Mouse (Mus musculus): ENCODE measurements around the gene 5330417C22Rik. TPM values are rescaled to one million over a fixed set of nuclear protein-coding genes. Genes with fewer than 3 reads are reported as not detected.

Gene 5330417C22Rik
- total RNA-seq, 2 experiments from 2014 or later, result 24.8 to 28.8 TPM

DNA sequence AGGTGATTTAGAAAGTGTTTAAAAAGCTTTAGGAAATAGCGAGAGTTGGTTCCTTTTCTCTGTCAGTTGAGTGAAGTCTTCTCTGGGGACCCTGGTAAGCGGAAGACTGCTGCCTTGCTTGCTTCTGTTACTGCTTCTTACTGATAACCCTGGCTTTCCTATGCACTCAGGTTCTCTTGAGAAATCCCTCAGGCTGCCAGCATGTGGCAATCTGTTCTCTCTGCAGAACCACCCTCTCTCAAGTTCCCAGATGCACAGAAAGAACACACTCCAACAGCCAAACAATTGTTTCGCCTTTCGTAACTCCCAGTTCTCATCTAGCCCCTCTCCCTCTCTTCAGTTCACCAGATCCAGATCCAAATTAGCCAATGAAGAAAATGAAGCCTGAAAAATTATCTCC is 21.6 kb upstream of the 5330417C22Rik start:
- no peak for TF ChIP-seq CTCF (conservative IDR thresholded peaks at IDR 0.05)
- Histone ChIP-seq H3K4me3 (no peak overlapping the region), H3K27ac (peak overlapping the region; percentile 68)
- peak in 1 of 2 experiments; percentile 35 for DNase-seq (ENCODE audit: low spot score in 2 of 2)

DNA sequence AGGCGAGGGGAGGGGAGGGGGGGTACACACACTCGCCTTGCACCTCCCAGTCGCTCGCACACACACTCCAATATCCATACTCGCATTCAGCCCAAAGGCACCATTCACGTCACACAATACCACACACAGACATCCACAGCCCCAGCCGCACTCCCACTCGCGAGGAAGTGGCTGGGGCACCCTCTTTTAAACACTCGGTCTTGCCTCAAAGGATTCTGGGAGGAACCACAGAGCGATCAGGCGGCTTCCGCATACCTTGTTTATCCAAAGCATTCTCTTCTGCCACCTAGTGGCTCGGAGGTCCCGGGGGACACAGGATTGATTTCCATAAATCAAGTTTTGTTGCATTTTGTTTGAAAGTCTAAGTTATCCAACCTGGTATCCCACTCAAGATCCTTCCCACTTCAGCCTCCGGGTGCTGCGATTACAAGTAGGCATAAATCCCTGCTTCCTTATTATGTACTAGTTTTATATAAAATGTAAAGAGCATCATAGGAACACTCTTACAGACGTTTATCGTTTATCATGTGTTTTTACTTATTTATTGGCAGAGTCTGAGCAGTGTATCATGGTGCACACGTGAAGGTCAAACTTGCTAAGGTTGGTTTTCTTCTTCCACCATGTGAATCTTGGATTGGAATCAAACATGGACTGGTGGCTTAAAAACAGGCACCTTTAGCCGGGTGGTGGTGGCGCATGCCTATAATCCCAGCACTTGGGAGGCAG is 18.4 kb upstream of the 5330417C22Rik start:
- peak overlapping the region; percentile 80 for H3K4me3 ChIP-seq

DNA sequence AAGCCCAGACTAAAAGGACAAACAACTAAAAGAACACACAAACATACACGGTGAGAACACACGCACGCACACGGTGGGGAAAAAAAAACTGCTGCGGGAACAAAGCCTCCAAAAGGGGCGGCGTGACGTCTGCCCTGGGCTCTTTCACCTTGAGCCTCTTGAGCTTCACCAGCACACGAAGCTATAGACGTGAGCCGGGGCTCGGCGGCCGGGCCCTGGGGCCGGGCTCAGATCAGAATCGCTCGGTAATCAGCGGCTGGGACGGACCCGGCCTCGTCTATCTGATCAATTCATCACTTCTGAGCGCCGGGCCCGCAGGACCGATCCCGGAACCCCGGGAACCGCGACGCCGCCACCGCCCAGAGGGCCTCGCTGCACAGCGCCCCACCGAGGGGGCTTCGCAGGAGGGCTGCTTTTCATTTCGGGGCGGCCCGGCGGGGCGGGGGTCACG is 17.8 kb upstream of the 5330417C22Rik start:
- peak overlapping the region; percentile 99 for H3K27ac ChIP-seq
- H3K4me3 ChIP-seq, result peak overlapping the region; percentile 80
- peak in 1 of 2 experiments; percentile 10 for DNase-seq (ENCODE audit: low spot score in 2 of 2)
- no peak for TF ChIP-seq CTCF (conservative IDR thresholded peaks at IDR 0.05)

More for the DNA sequence above, 18.4 kb upstream of the 5330417C22Rik start:
- H3K27ac ChIP-seq, result peak overlapping the region; percentile 99
- DNase-seq (ENCODE audit: low spot score in 2 of 2), result peak; percentile 94 to 95
- peak; percentile 94 for TF ChIP-seq CTCF (conservative IDR thresholded peaks at IDR 0.05)

DNA sequence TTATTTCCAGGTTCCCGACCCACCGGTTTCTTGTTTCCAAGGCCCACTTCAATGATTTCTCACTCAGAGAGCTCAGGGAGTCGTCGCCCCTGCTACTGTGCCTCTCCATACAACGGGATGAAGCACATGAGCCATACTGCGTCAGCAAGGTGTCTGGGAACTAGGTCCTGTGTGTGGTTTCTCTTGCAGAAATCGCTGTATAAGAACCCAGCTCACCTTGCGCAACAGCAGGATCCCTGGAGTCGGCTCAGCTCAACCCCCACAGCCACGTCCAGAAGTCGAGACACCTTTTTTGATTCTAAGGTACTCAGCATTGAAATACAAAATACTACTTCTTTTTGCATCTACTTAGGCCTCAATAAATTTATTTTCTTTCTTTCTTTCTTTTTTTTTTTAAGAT is 6.0 kb upstream of the 5330417C22Rik start:
- H3K27ac ChIP-seq, result no peak overlapping the region
- H3K4me3 ChIP-seq, result no peak overlapping the region
- no peak for TF ChIP-seq CTCF (conservative IDR thresholded peaks at IDR 0.05)
- DNase-seq (ENCODE audit: low spot score in 2 of 2), result no peak

DNA sequence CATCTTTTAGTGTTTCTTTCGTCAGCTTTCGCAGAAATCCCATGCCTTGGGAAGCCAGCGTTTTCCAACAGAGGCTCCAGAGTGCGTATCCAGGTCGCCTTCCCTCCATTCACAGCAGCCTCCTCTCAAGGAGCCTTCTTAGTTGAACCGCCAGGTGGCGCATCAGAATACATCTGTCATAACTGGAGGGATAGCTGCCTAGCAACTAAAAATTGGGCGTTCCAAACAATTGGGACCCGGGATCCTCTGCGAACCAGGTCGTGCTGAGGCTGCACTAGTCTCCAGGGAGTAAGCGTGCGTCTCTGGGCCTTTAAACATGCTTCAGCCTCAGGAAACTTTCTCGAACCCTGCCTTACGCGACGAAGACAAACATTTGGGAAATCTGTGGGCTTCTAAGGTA is 967 bp upstream of the 5330417C22Rik start:
- peak overlapping the region; percentile 97 for H3K27ac ChIP-seq
- peak; percentile 91 to 92 for DNase-seq (ENCODE audit: low spot score in 2 of 2)
- TF ChIP-seq CTCF (conservative IDR thresholded peaks at IDR 0.05), result peak; percentile 91

DNA sequence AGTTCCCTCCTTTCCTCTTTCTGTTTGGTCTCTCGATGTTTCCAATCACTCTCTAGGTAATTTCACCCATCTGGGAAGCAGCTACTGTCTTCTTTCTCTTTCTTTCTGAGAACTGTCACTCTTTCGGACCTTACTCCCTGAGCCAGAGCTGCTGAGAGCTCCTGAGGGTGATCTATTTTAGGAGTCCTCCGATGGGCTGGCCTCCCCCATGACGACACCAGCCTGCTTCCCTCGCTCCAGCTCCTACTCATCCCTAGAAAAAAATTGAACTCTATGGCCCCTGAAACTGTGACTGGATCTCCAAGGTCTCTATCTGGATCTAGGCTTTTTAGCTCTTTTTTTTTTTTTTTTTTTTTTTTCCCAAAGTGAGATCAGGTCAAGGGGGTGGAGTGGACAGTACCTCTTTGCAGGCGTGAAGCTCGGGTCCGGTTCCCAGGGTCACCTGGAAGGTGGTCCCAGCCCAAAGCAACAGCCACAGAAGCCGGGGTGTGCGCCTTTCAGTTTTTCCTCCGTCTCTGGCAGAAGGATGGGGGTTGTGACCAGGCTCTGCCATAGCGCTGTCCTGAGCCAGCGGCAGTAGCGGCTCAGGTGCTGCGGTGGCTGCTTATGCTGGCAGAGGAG is 330 bp downstream of the 5330417C22Rik start:
- H3K27ac ChIP-seq, result peak overlapping the region; percentile 97
- no peak for DNase-seq (ENCODE audit: low spot score in 2 of 2)
- no peak for TF ChIP-seq CTCF (conservative IDR thresholded peaks at IDR 0.05)
- peak overlapping the region; percentile 59 for H3K4me3 ChIP-seq

More for the DNA sequence above, 967 bp upstream of the 5330417C22Rik start:
- peak overlapping the region; percentile 59 for H3K4me3 ChIP-seq

DNA sequence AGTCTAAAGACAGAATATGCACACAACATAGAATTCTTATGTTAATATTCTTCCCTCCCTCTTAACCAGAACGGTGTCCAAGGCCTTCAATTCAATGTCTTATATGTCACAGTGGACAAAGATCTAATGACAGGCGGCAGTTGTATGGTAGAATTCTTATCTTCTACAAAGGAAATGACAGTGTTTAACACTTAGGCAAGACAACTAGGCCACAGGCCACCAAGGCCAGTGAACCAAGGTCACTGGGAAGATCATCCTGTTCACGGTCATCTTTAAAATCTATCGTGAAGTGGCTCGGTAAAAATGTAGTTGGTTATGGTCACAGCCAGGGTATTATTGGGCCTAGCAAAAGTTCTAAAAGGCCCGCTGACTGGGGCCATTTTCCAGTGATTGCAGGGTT is 2.4 kb downstream of the 5330417C22Rik start, which contains the start of gene 1700013F07Rik:
Gene 1700013F07Rik (plus strand): TSS at position 200 of the 400 bp plus-strand sequence.
- no peak for TF ChIP-seq CTCF (conservative IDR thresholded peaks at IDR 0.05)
- Histone ChIP-seq H3K27ac (no peak within 1 kb of the TSS), H3K4me3 (no peak within 1 kb of the TSS)
- DNase-seq (ENCODE audit: low spot score in 2 of 2), result no peak

DNA sequence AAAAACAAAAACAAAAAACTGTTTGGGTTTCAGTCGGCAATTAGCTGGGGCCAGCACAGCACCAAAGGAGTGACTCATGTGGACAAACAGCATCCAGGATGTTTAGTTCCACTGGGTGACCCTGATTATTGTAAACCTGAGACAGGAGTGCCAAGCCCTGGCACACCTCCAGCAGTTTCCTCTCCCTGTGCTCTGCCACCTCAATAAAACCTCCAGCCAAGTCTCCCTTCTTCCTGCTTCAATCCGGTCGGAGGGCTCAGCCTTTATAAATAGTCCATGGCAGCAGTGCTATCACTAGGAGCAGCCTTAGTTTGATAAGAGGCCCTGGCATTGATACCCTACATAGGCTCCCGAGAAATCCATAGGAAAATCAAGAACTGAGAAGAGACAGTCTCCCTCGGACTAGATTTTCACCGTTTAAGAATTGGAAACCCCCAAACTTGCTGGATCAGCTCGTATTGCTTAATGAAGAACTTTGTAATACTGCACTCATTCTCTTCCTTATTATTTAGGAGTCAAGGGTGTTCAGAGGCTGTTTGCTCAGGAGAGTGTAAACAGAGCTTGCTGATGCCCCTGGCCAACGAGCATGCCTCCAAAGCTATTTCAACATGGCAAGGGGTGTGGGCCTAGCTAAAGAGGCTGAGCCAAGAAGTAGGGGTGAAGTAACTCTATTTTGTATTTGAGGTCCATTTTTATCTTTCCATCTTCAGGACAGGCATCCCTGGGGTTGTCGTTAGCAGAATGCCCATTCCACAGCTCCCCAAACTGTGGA is 3.0 kb downstream of the 5330417C22Rik start:
- Histone ChIP-seq H3K27ac (no peak overlapping the region), H3K4me3 (no peak overlapping the region)
- TF ChIP-seq CTCF (conservative IDR thresholded peaks at IDR 0.05), result no peak
- DNase-seq (ENCODE audit: low spot score in 2 of 2), result no peak

DNA sequence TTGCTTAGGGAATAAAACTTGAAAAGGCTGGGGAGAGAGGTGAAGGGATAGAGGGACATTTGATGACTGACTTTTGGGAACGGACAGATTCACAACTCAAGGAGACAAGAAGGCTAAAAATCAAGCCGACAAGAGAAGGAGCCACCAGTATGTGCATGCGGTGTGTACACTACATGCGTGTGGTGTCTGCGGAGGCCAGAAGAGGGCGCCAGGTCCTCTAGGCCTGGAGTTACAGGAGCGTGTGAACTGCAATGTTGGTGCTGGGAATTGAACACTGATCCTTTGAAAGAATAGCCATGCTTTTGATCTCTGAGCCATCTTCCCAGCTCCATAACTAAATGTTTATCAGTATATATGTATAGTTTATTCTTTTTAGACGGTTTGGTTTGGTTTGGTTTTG is 7.8 kb downstream of the 5330417C22Rik start:
- DNase-seq (ENCODE audit: low spot score in 2 of 2), result no peak
- TF ChIP-seq CTCF (conservative IDR thresholded peaks at IDR 0.05), result peak; percentile 31; the same call in 1 of the 2 replicates

DNA sequence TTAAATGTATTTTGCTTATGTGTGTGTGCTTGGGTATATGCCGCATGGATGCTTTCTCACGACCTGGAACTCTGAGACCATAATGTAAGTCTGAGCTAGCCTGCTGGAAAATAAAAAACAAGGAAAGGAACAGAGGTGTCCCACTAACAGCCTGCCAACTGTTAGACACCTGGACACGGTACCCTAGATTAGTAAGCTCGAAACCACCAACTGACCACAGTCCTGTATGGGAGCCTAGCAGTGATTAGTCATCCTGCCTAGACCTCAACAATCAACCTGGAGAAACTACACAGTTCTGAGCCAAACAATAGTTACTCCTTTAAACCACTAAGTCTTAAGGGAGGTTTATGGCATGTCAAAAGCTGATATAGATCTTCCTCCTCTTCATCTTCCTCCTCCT is 12.9 kb downstream of the 5330417C22Rik start:
- H3K27ac ChIP-seq, result no peak overlapping the region
- no peak for DNase-seq (ENCODE audit: low spot score in 2 of 2)
- TF ChIP-seq CTCF (conservative IDR thresholded peaks at IDR 0.05), result no peak
- H3K4me3 ChIP-seq, result no peak overlapping the region

More for the DNA sequence above, 7.8 kb downstream of the 5330417C22Rik start:
- Histone ChIP-seq H3K4me3 (no peak overlapping the region), H3K27ac (no peak overlapping the region)

DNA sequence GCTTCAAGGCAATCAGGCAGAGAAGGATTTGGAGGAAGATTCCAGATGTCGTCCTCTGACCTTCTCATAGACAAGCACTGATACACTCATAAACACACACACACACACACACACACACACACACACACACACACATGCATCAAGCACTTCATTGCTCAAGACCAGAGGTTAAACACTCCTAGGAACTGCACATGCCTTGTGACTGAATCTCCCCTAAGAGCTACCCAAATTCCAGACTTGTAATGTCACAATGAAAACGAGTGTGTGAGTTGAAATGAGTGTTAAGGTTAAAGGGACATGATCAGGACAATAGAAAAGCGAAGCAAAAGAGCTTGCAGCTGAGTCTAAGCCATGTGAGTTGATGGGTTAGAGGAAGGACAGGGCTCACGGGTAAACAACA is 18.1 kb downstream of the 5330417C22Rik start:
- DNase-seq (ENCODE audit: low spot score in 2 of 2), result no peak
- TF ChIP-seq CTCF (conservative IDR thresholded peaks at IDR 0.05), result no peak
- Histone ChIP-seq H3K27ac (no peak overlapping the region), H3K4me3 (no peak overlapping the region)

DNA sequence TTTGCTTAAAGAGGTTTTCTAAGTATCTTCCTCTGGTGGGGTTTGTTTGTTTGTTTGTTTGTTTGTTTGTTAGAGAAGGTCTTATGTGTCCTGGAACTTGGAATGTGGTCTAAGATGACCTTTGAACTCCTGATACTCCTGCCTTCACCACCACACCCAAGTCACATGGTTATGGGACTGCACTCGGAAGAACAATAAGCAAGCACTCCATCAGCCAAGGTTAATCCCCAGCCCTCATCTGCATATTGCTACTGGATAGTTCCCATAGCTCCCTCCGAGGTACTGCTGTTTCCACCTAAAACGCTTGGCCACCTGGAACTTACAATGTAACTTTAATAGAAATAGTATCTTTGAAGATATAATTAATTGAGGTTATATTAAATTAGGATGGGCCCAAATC is 22.9 kb downstream of the 5330417C22Rik start:
- Histone ChIP-seq H3K27ac (no peak overlapping the region), H3K4me3 (no peak overlapping the region)
- TF ChIP-seq CTCF (conservative IDR thresholded peaks at IDR 0.05), result no peak
- no peak for DNase-seq (ENCODE audit: low spot score in 2 of 2)
